Mouse (Mus musculus): ENCODE measurements at regions not wholly inside any gene's neighbourhood (a gene's known extent, or its start where the extent isn't known, plus 50 kb on each side); places are given as distances from the start of the nearest gene placed in this dataset.

DNA sequence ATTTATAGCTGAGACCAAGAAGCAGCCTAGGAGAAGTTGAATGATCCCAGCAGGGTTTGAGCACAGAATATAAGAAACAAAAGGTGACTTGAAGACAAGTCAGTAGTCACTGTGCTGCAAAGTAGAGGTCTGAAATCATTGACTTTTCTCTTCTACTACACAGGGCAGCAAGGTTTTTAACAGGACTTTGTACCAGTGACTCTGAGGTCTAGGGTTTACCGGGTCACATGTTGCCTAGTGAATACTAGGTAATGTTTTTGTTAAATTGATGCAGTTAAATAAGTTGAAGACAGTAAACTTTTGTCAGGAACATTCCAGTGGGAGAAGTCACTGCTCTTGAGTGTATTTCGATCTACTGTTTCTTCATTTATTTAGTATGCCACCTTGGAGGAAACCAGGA, 433.4 kb downstream of the 1700129C05Rik start:
- 92% methylated on average over 2 of the region's 2 CpGs for WGBS
- H3K9ac ChIP-seq: no peak overlapping the region
- ATAC-seq (ENCODE audit: low FRiP score, low read depth): no peak
- H3K36me3 ChIP-seq: no peaks in the 10 kb centered on the region
- H3K4me2 ChIP-seq (replicated peaks): no peak overlapping the region
- H3K27me3 ChIP-seq (replicated peaks): no peaks in the 10 kb centered on the region
- H3K27ac ChIP-seq: no peak overlapping the region
- no peaks in the 10 kb centered on the region for H3K9me3 ChIP-seq
- no peak overlapping the region for H3K4me3 ChIP-seq
- H3K4me1 ChIP-seq: no peaks in the 10 kb centered on the region

DNA sequence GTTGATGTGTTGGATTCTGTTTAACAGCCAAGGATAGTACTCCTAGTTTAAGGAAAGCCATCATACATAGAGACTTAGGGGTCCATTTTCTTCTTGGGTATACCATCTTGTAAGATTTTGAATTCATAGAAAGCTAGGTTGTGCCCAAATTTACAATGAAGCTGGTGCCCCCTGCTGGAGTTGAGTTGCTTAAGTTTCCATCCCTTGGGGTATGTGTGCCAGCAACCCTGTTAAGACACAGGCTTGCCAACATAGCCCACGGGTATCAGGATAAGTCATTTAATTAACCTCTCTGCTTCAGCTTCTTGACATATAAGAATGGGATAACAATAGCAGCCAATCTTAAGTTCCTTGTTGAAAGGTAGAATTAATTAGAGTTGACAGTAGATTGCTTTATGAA, 440.9 kb downstream of the 1700129C05Rik start:
- H3K4me2 ChIP-seq (replicated peaks): no peak overlapping the region

GRCm38 (mm10) chr14:58691129-58691828, 451.4 kb downstream of the 1700129C05Rik start:
- Histone ChIP-seq H3K9me3 (no peaks in the 10 kb centered on the region), H3K4me2 (replicated peaks) (no peak overlapping the region), H3K4me3 (no peak overlapping the region), H3K9ac (no peak overlapping the region), H3K27ac (no peak overlapping the region), H3K4me1 (no peaks in the 10 kb centered on the region), H3K36me3 (no peaks in the 10 kb centered on the region), H3K27me3 (replicated peaks) (no peaks in the 10 kb centered on the region)
- no peak for ATAC-seq (ENCODE audit: low FRiP score, low read depth)
- 78% methylated on average over 9 of the region's 9 CpGs for WGBS

More for the DNA sequence above, 440.9 kb downstream of the 1700129C05Rik start:
- Histone ChIP-seq H3K27ac (no peak overlapping the region), H3K9me3 (no peaks in the 10 kb centered on the region), H3K36me3 (no peaks in the 10 kb centered on the region), H3K27me3 (replicated peaks) (no peaks in the 10 kb centered on the region), H3K9ac (no peak overlapping the region), H3K4me1 (no peaks in the 10 kb centered on the region), H3K4me3 (no peak overlapping the region)
- WGBS: 60% methylated on average over 1 of the region's 1 CpGs
- no peak for ATAC-seq (ENCODE audit: low FRiP score, low read depth)

- Histone ChIP-seq H3K4me1 (no peaks in the 10 kb centered on the region), H3K9me3 (no peaks in the 10 kb centered on the region), H3K36me3 (no peaks in the 10 kb centered on the region), H3K27ac (no peak overlapping the region), H3K27me3 (replicated peaks) (no peaks in the 10 kb centered on the region), H3K4me2 (replicated peaks) (no peak overlapping the region), H3K4me3 (no peak overlapping the region), H3K9ac (no peak overlapping the region)
- no peak for ATAC-seq (ENCODE audit: low FRiP score, low read depth)
- 84% methylated on average over 4 of the region's 4 CpGs for WGBS
Observed at GRCm38 (mm10) chr14:58687814-58688213, 454.9 kb downstream of the 1700129C05Rik start.

DNA sequence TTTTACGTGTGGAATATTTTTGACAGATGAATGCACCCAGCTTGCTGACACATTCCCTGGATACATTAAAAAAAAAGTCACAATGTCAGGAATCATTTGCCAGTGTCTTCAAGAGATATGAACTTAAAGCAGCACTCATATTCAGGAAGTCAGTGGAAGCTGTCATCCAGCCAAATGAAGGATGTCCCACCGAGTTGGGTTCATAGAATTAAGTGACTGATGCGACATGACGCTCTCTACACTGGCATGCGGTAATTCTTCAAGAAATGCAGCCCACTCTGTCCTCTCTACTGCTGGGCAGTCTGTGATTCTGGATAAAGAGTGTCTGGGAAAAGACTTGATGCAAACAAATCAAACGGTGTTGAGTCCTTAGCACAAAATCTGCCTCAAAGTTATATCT, 463.9 kb downstream of the 1700129C05Rik start:
- no peak overlapping the region for H3K4me3 ChIP-seq
- H3K4me1 ChIP-seq: no peaks in the 10 kb centered on the region
- no peaks in the 10 kb centered on the region for H3K36me3 ChIP-seq
- H3K9ac ChIP-seq: no peak overlapping the region
- no peak overlapping the region for H3K4me2 ChIP-seq (replicated peaks)
- H3K27ac ChIP-seq: no peak overlapping the region
- no peaks in the 10 kb centered on the region for H3K9me3 ChIP-seq
- WGBS: 83% methylated on average over 6 of the region's 6 CpGs
- ATAC-seq (ENCODE audit: low FRiP score, low read depth): no peak
- no peaks in the 10 kb centered on the region for H3K27me3 ChIP-seq (replicated peaks)

GRCm38 (mm10) chr14:58678126-58678656, 464.5 kb downstream of the 1700129C05Rik start:
- no peak overlapping the region for H3K27ac ChIP-seq
- no peak overlapping the region for H3K4me3 ChIP-seq
- no peaks in the 10 kb centered on the region for H3K27me3 ChIP-seq (replicated peaks)
- no peaks in the 10 kb centered on the region for H3K4me1 ChIP-seq
- WGBS: 67% methylated on average over 11 of the region's 11 CpGs
- no peaks in the 10 kb centered on the region for H3K9me3 ChIP-seq
- ATAC-seq (ENCODE audit: low FRiP score, low read depth): no peak
- no peaks in the 10 kb centered on the region for H3K36me3 ChIP-seq
- H3K9ac ChIP-seq: no peak overlapping the region
- no peak overlapping the region for H3K4me2 ChIP-seq (replicated peaks)

GRCm38 (mm10) chr14:58675146-58675545, 467.5 kb downstream of the 1700129C05Rik start:
- H3K27me3 ChIP-seq (replicated peaks): no peaks in the 10 kb centered on the region
- WGBS: 96% methylated on average over 3 of the region's 3 CpGs
- no peaks in the 10 kb centered on the region for H3K36me3 ChIP-seq
- no peak for ATAC-seq (ENCODE audit: low FRiP score, low read depth)
- no peaks in the 10 kb centered on the region for H3K4me1 ChIP-seq
- H3K4me2 ChIP-seq (replicated peaks): no peak overlapping the region
- H3K4me3 ChIP-seq: no peak overlapping the region
- no peaks in the 10 kb centered on the region for H3K9me3 ChIP-seq
- no peak overlapping the region for H3K27ac ChIP-seq
- no peak overlapping the region for H3K9ac ChIP-seq

- ATAC-seq (ENCODE audit: low FRiP score, low read depth): no peak
- WGBS: 54% methylated on average over 1 of the region's 1 CpGs
- H3K9me3 ChIP-seq: no peaks in the 10 kb centered on the region
- no peaks in the 10 kb centered on the region for H3K27me3 ChIP-seq (replicated peaks)
- H3K36me3 ChIP-seq: no peaks in the 10 kb centered on the region
- no peak overlapping the region for H3K9ac ChIP-seq
- peaks cover 6% of the 10 kb centered on the region for H3K4me1 ChIP-seq
- no peak overlapping the region for H3K4me3 ChIP-seq
- H3K4me2 ChIP-seq (replicated peaks): no peak overlapping the region
- no peak overlapping the region for H3K27ac ChIP-seq
Observed at GRCm38 (mm10) chr14:58663946-58664345, 478.7 kb downstream of the 1700129C05Rik start.

- Histone ChIP-seq H3K4me1 (peaks cover 6% of the 10 kb centered on the region), H3K9me3 (no peaks in the 10 kb centered on the region), H3K27me3 (replicated peaks) (no peaks in the 10 kb centered on the region), H3K4me2 (replicated peaks) (no peak overlapping the region), H3K27ac (no peak overlapping the region), H3K36me3 (no peaks in the 10 kb centered on the region), H3K9ac (no peak overlapping the region), H3K4me3 (no peak overlapping the region)
- no peak for ATAC-seq (ENCODE audit: low FRiP score, low read depth)
- WGBS: 70% methylated on average over 5 of the region's 5 CpGs
Observed at GRCm38 (mm10) chr14:58662601-58663000, 480.1 kb downstream of the 1700129C05Rik start.

- no peak overlapping the region for H3K4me2 ChIP-seq (replicated peaks)
- peaks cover 10% of the 10 kb centered on the region for H3K4me1 ChIP-seq
- no peak overlapping the region for H3K9ac ChIP-seq
- H3K4me3 ChIP-seq: no peak overlapping the region
- ATAC-seq (ENCODE audit: low FRiP score, low read depth): no peak
- H3K36me3 ChIP-seq: no peaks in the 10 kb centered on the region
- H3K27ac ChIP-seq: no peak overlapping the region
- no peaks in the 10 kb centered on the region for H3K9me3 ChIP-seq
- 86% methylated on average over 3 of the region's 3 CpGs for WGBS
- no peaks in the 10 kb centered on the region for H3K27me3 ChIP-seq (replicated peaks)
Observed at GRCm38 (mm10) chr14:58661416-58661815, 481.3 kb downstream of the 1700129C05Rik start.

DNA sequence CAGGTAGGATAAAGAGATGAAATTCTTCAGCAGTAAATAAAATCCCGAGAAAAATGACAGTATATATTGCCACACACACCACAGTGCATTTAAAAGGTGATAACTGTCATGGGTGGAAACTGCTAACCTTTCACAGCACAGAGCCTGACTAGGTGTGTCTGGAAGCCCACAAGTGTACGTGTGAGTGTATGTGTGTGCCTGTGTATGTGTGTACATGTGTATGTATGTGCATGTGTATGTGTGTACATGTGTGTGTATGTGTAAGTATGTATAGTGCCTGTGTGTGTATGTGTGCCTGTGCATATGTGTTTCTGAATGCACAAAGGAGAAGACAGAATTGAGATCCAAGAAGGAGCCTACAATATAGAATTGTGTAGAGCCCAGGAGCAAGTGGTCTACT, 485.4 kb downstream of the 1700129C05Rik start:
- Histone ChIP-seq H3K4me2 (replicated peaks) (no peak overlapping the region), H3K9me3 (no peaks in the 10 kb centered on the region), H3K36me3 (no peaks in the 10 kb centered on the region), H3K27ac (no peak overlapping the region), H3K4me3 (no peak overlapping the region), H3K27me3 (replicated peaks) (no peaks in the 10 kb centered on the region), H3K9ac (no peak overlapping the region), H3K4me1 (peaks cover 3% of the 10 kb centered on the region; the same call in 1 of the 2 replicates)
- WGBS: 56% methylated on average over 2 of the region's 2 CpGs
- ATAC-seq (ENCODE audit: low FRiP score, low read depth): no peak

DNA sequence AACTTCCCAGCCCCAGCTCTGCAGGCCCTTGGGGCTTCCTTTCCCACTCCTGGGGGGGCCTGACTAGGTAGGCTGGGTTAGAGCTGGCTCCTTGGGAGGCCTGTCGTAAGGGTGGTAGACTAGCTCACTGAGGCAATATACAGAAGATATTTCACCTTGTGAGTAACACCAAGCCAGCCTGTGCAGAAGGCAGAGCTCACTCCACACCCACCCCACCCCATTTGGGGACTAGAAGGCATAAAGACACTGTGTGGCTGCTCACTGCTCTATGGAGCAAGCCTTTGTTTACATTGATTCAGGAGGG, 485.8 kb downstream of the 1700129C05Rik start:
- H3K9me3 ChIP-seq: no peaks in the 10 kb centered on the region
- no peak overlapping the region for H3K9ac ChIP-seq
- no peaks in the 10 kb centered on the region for H3K27me3 ChIP-seq (replicated peaks)
- H3K36me3 ChIP-seq: no peaks in the 10 kb centered on the region
- H3K4me1 ChIP-seq: peaks cover 3% of the 10 kb centered on the region; the same call in 1 of the 2 replicates
- no peak for ATAC-seq (ENCODE audit: low FRiP score, low read depth)
- WGBS: 6% methylated on average over 1 of the region's 1 CpGs
- H3K4me2 ChIP-seq (replicated peaks): no peak overlapping the region
- no peak overlapping the region for H3K27ac ChIP-seq
- no peak overlapping the region for H3K4me3 ChIP-seq
